Mouse (Mus musculus): ENCODE measurements around the gene Trafd1.
A peak's percentile ranks its signal among the peaks of the same experiment; 100 is the strongest.
"Not testable (repeated sequence)": the region's sequence is repeated elsewhere in the genome, so short reads cannot be mapped to it uniquely, and the experiment has no call there.

Trafd1 gene

GRCm38 (mm10) chr5:121384757-121385460 is 523 bp downstream of the Trafd1 start:
- DNase-seq (ENCODE audit: low read depth in 1 of 2, low spot score in 2 of 2): peak in 1 of 2 experiments; percentile 20

GRCm38 (mm10) chr5:121383857-121384756 is 1.3 kb downstream of the Trafd1 start:
- peak in 1 of 2 experiments; percentile 45 for DNase-seq (ENCODE audit: low read depth in 1 of 2, low spot score in 2 of 2)

- no peak for DNase-seq (ENCODE audit: low read depth in 1 of 2, low spot score in 2 of 2)
Observed at GRCm38 (mm10) chr5:121380692-121381091, 4.7 kb downstream of the Trafd1 start.

DNA sequence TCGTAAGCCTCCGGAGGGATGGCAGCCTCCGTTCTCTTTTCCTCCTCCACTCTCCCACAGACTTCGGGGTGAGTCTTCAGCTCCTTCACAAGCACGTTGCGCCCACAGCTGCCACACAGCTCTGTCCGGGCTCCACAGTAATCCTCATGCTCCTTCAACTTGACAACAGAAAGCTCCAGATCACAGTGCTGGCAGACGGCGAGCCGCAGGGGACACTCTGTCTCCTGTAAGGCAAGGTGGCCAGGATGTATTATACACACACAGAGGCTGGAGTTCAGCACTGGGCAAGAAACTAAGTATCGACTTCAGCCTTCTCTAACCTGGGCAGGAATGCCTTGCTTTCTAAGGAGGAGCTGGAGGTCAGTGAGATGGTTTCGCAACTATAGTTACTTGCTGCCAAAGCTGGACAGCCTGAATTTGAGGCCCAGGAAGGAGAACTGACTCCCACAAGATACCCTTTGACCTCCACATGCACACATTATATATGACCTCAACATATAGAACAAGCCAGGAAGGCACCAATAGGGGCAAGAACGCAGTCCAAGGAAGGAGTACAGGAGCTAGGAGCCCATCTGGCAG is 6.7 kb downstream of the Trafd1 start:
- no peak for DNase-seq (ENCODE audit: low read depth in 1 of 2, low spot score in 2 of 2)

- not testable (repeated sequence) for DNase-seq (ENCODE audit: low read depth in 1 of 2, low spot score in 2 of 2)
Observed at GRCm38 (mm10) chr5:121376972-121377371, 8.5 kb downstream of the Trafd1 start.

- no peak for DNase-seq (ENCODE audit: low read depth in 1 of 2, low spot score in 2 of 2)
Observed at GRCm38 (mm10) chr5:121374790-121375189, 10.6 kb downstream of the Trafd1 start.

- no peak for DNase-seq (ENCODE audit: low read depth in 1 of 2, low spot score in 2 of 2)
Observed at GRCm38 (mm10) chr5:121371712-121372111, 13.7 kb downstream of the Trafd1 start.

DNA sequence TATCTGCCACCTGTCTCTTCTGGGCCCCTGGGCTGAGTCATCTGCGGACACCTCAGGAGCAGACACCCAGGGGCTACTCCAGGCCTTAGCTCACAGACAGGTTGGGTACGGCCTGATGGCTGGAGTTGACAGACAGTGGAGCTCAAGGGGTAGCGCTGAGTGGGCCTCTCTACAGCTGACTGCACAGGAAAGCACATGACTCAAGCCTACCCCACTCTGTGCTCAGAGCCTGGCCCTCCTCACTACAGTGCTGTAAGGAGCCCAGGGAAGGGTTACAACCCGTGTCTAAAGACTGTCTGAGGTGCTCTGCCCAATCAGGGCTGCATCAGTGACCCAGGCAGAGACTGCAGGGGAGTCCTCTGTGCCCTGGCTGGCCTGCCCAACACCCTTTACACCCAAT is 18.2 kb downstream of the Trafd1 start:
- no peak for DNase-seq (ENCODE audit: low read depth in 1 of 2, low spot score in 2 of 2)

GRCm38 (mm10) chr5:121366449-121367225 is 18.8 kb downstream of the Trafd1 start:
- DNase-seq (ENCODE audit: low read depth in 1 of 2, low spot score in 2 of 2): no peak

GRCm38 (mm10) chr5:121363441-121363840 is 22.0 kb downstream of the Trafd1 start:
- no peak for DNase-seq (ENCODE audit: low read depth in 1 of 2, low spot score in 2 of 2)

DNA sequence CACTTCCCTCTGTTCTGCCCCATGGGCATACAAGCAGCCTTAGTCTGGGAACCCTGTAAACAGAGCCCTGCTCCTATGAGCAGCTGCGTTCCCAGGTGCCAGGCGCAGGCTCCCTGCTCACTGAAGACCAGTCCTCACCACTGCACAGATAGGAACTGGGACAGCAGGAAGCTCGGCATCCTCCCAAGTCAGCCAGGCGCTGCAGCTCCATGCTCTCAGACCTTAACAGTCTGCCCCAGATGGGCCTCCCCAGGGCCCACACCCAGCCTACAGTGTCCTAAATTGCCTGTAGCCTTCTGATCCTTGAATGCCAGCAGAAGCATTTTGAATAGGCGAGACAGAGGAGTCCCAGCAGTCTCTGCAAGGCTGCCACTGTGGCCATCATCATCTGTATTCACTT is 23.7 kb downstream of the Trafd1 start:
- no peak for DNase-seq (ENCODE audit: low read depth in 1 of 2, low spot score in 2 of 2)

- DNase-seq (ENCODE audit: low read depth in 1 of 2, low spot score in 2 of 2): no peak
Observed at GRCm38 (mm10) chr5:121359229-121359628, 26.2 kb downstream of the Trafd1 start.

GRCm38 (mm10) chr5:121343997-121344396 is 41.4 kb downstream of the Trafd1 start:
- no peak for DNase-seq (ENCODE audit: low read depth in 1 of 2, low spot score in 2 of 2)

- DNase-seq (ENCODE audit: low read depth in 1 of 2, low spot score in 2 of 2): no peak
Observed at GRCm38 (mm10) chr5:121342490-121342889, 42.9 kb downstream of the Trafd1 start.

DNA sequence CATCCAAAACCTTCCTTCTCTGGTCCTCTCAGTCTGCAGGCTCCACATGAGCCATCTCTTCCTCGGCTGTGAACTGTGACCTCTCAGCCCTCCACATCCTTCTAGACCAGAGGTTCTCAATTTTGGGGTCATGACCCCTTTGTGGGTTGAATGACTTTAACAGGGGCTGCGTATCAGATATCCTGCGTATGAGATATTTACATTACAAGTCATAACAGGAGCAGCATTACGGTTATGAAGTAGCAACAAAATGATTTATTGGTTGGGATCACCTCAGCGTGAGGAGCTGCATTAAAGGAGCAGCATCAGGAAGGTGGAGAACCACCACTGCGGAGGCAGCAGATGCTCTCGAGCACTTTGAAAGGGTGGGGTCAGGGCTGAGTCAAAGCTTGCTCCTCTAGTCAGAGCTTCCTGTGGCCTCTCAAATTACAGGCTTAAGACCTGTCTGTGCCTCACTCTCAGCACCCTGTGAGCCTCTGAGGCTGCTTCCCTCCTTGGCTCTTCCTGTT is 44.4 kb downstream of the Trafd1 start:
- DNase-seq (ENCODE audit: low read depth in 1 of 2, low spot score in 2 of 2): no peak

DNA sequence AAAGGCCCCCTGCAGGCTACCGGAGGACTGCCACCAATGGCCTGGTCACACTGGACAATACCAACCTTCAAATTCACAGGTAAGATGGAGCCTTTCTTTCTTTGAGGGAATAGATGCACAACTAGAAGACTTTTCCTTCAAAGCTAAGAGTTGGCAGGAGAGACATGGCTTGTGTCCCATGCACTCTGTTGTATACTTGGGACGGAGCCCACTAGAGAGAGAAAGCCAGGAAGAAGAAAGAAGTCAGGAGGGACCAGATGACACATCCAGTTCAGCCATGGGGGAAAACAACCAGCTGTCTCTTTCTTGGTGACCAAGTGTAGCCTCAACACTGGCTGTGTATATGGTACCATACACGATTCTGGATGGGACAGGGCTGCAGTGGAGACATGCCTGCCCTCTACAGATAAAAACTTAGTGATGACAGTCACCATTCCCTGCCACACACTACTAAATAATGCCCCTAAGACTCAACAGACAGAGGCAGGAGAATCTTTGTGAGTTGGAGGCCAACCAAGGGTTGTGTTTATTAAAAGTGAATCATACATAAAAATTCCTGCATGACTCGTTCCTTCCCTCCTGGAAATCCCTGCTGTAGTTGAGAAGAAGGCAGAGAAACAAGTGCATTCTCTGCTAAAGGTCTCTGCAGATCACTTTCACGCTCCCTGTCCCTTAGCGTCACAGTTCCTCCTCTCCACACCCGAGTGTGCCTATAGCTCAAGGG is 45.8 kb downstream of the Trafd1 start:
- no peak for DNase-seq (ENCODE audit: low read depth in 1 of 2, low spot score in 2 of 2)

GRCm38 (mm10) chr5:121336776-121337175 is 48.7 kb downstream of the Trafd1 start:
- no peak for DNase-seq (ENCODE audit: low read depth in 1 of 2, low spot score in 2 of 2)

GRCm38 (mm10) chr5:121336009-121336408 is 49.4 kb downstream of the Trafd1 start:
- DNase-seq (ENCODE audit: low read depth in 1 of 2, low spot score in 2 of 2): no peak

- DNase-seq (ENCODE audit: low read depth in 1 of 2, low spot score in 2 of 2): no peak
Observed at GRCm38 (mm10) chr5:121335426-121335825, 50.0 kb downstream of the Trafd1 start.

- no peak for DNase-seq (ENCODE audit: low read depth in 1 of 2, low spot score in 2 of 2)
Observed at GRCm38 (mm10) chr5:121334454-121334853, 51.0 kb downstream of the Trafd1 start.

All from monocyte, adult 2 months (primary cell).